Mouse (Mus musculus) megakaryocyte, embryonic 14.5 days (primary cell): ENCODE data around the gene Pycr2.

Experiments
- FLI1 ChIP-seq: IDR thresholded peaks from 2 replicates; pipeline ENCODE4 v1.6.1; 2012; ENCODE audit warnings: low read length, inconsistent platforms, mixed read lengths
- GATA1 ChIP-seq: IDR thresholded peaks from 3 replicates; pipeline ENCODE4 v1.6.1; 2012; ENCODE audit warnings: mixed read lengths, low read length, inconsistent platforms, borderline replicate concordance

GRCm38 (mm10) chr1:180924737-180925136 lies 20.6 kb downstream of the Pycr2 start:
- no peak for TF ChIP-seq GATA1
- no peak for TF ChIP-seq FLI1
